Mouse (Mus musculus): ENCODE data around the gene Adcy4. TPM values are rescaled to one million over a fixed set of nuclear protein-coding genes. Genes with fewer than 3 reads are reported as not detected.

Adcy4 gene
- total RNA-seq, 2 experiments from 2014 or later, result not detected

DNA sequence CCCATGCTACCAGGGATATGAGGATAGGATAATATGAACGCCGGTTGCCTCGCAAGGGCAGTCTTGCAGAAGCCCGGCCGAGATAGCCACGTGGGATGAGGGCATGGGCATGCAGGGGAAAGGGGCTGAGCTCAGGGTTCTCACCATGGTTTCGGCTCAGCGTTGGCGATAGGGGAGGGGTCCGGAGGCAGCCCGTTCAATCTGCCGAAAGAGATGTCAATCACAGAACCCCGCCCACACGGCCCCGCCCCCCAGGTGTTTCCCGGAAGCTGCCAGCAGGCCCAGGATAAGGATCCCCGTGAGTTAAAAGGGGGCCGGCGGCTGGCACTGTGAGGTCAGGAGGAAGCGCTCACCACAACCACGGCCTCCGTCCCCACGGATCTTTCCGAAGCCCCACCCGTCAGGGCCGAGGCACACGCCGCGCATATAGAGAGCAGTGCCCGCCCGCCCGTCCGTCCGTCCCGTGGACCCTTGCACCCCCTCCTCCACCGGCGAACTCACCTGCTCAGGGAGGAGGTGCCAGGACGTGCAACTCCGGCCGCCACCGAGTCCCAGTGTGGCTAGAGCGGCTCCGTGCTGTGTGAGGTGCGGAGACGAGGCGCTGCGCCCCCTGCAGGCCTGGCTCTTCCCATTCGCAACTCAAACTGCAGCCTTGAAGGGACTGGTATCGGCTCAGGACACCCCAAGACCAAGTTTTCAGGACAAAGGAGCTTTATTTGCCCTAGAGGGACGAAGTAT lies 62.0 kb downstream of the Adcy4 start, which contains the start of gene Rabggta:
Rabggta (minus strand) TSS at position 564 of the 738 bp plus-strand sequence.
- ATAC-seq (replicated peaks; ENCODE audit: poor library complexity), result peak; percentile 76

DNA sequence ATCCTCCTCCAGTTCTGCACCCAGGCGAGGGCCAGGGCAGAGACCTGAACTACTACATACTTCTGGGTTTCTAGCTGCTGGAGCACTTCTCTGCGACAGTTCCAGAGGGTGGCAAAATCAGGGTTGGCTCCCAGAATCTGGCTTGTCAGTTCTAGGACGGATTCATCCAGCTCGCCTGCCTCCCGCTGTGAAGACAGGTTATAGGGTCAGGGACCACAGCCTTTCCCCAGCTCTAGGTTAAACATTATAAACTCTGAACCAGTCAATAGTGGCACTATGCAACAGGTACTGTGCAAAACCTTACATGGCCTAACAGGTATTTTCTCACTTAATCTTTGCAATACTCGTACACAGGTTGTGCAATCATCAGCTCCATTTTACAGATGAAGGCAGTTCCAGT lies 62.8 kb downstream of the Adcy4 start:
- ATAC-seq (replicated peaks; ENCODE audit: poor library complexity), result no peak

DNA sequence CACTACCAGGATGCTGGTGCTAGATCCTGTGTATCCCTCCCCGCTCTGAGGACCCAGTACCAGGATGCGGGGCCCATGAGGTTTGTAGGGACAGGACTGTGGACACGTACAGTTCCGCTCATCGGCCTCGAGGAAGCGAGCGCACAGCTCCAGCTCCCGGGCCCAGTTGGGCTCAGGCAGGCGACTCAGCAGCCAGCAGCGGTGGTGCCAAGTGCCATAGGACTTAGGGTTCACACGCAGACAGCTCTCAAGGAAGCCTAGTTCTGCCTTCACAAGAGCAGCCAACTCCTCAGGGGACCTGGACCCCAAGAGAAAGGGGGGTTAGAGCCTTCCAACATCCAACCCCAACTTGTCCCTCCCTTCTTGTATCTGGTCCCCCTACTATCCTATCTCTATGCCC lies 63.2 kb downstream of the Adcy4 start:
- ATAC-seq (replicated peaks; ENCODE audit: poor library complexity), result no peak

DNA sequence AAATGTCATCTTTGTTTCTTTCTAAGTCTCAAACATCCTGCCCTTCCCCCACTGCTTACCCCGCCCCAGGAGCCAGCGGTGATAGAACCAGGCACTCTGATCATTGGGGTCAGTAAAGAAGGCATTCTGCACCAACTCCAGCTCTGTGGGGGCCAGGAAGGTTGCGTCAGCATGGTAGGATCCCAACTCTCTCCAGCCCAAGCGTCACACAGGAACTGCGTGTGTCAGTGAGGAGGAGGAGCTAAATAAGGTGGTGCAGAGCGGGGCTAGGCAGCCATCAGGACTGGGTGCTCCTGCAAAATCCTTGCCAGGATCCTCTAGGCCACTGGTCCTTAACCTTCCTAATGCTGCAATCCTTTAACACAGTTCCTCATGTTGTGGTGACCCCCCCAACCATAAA lies 64.2 kb downstream of the Adcy4 start:
- ATAC-seq (replicated peaks; ENCODE audit: poor library complexity), result no peak

Other genes starting within 250 kb of the Adcy4 start
Only the 30 nearest of the 35 such genes appear.
- gene Fitm1, start 208.5 kb downstream of the Adcy4 start, total RNA-seq (2015), result 0.81 TPM in 1 of 2 replicates, not detected in the other
- 0.20 and 1.00 TPM in 2 replicates for gene Fitm1, start 208.5 kb downstream of the Adcy4 start, total RNA-seq (2017)
- 899 and 931 TPM in 2 replicates for gene Psme1, start 206.0 kb downstream of the Adcy4 start, total RNA-seq (2015)
- gene Psme1, start 206.0 kb downstream of the Adcy4 start, total RNA-seq (2017), result 334 and 421 TPM in 2 replicates
- 5.1 and 5.5 TPM in 2 replicates for gene Emc9, start 198.8 kb downstream of the Adcy4 start, total RNA-seq (2015)
- 6.9 and 9.7 TPM in 2 replicates for gene Emc9, start 198.8 kb downstream of the Adcy4 start, total RNA-seq (2017)
- 374 and 388 TPM in 2 replicates for gene Psme2, start 193.0 kb downstream of the Adcy4 start, total RNA-seq (2015)
- 269 and 370 TPM in 2 replicates for gene Psme2, start 193.0 kb downstream of the Adcy4 start, total RNA-seq (2017)
- 23.5 and 34.4 TPM in 2 replicates for gene Rnf31, start 192.4 kb downstream of the Adcy4 start, total RNA-seq (2015)
- 10.5 and 11.3 TPM in 2 replicates for gene Rnf31, start 192.4 kb downstream of the Adcy4 start, total RNA-seq (2017)
- gene Irf9, start 180.5 kb downstream of the Adcy4 start, total RNA-seq (2015), result 20.6 and 24.8 TPM in 2 replicates
- gene Irf9, start 180.5 kb downstream of the Adcy4 start, total RNA-seq (2017), result 28.2 and 31.3 TPM in 2 replicates
- gene Rec8, start 166.1 kb downstream of the Adcy4 start, total RNA-seq (2015), result 3.5 and 9.5 TPM in 2 replicates
- 0.87 and 4.6 TPM in 2 replicates for gene Rec8, start 166.1 kb downstream of the Adcy4 start, total RNA-seq (2017)
- gene Ipo4, start 148.1 kb downstream of the Adcy4 start, total RNA-seq (2015), result 28.3 and 31.0 TPM in 2 replicates
- 12.6 and 19.2 TPM in 2 replicates for gene Ipo4, start 148.1 kb downstream of the Adcy4 start, total RNA-seq (2017)
- gene Gm49378, start 146.2 kb downstream of the Adcy4 start, total RNA-seq (2015), result 6.7 and 8.5 TPM in 2 replicates
- gene Gm49378, start 146.2 kb downstream of the Adcy4 start, total RNA-seq (2017), result 1.5 and 4.9 TPM in 2 replicates
- gene Tm9sf1, start 140.3 kb downstream of the Adcy4 start, total RNA-seq (2015), result 35.8 and 39.1 TPM in 2 replicates
- 47.3 and 56.1 TPM in 2 replicates for gene Tm9sf1, start 140.3 kb downstream of the Adcy4 start, total RNA-seq (2017)
- 0.37 and 0.62 TPM in 2 replicates for gene Tssk4, start 133.9 kb downstream of the Adcy4 start, total RNA-seq (2015)
- 0.08 and 0.88 TPM in 2 replicates for gene Tssk4, start 133.9 kb downstream of the Adcy4 start, total RNA-seq (2017)
- gene Mdp1, start 123.6 kb downstream of the Adcy4 start, total RNA-seq (2015), result 19.3 and 21.4 TPM in 2 replicates
- 21.7 and 22.4 TPM in 2 replicates for gene Mdp1, start 123.6 kb downstream of the Adcy4 start, total RNA-seq (2017)
- 29.4 and 36.0 TPM in 2 replicates for gene Gmpr2, start 112.2 kb downstream of the Adcy4 start, total RNA-seq (2015)
- gene Gmpr2, start 112.2 kb downstream of the Adcy4 start, total RNA-seq (2017), result 38.1 and 39.5 TPM in 2 replicates
- gene Nedd8, start 112.0 kb downstream of the Adcy4 start, total RNA-seq (2015), result 491 and 506 TPM in 2 replicates
- gene Nedd8, start 112.0 kb downstream of the Adcy4 start, total RNA-seq (2017), result 258 and 288 TPM in 2 replicates
- 19.4 and 23.1 TPM in 2 replicates for gene Tinf2, start 102.3 kb downstream of the Adcy4 start, total RNA-seq (2015)
- gene Tinf2, start 102.3 kb downstream of the Adcy4 start, total RNA-seq (2017), result 17.7 and 26.3 TPM in 2 replicates
- 0.35 and 0.61 TPM in 2 replicates for gene Tgm1, start 70.2 kb downstream of the Adcy4 start, total RNA-seq (2015)
- gene Tgm1, start 70.2 kb downstream of the Adcy4 start, total RNA-seq (2017), result 0.20 and 1.1 TPM in 2 replicates
- gene Rabggta, start 61.8 kb downstream of the Adcy4 start, total RNA-seq (2015), result 8.7 and 14.0 TPM in 2 replicates
- gene Rabggta, start 61.8 kb downstream of the Adcy4 start, total RNA-seq (2017), result 12.6 and 14.0 TPM in 2 replicates
- gene Dhrs1, start 38.4 kb downstream of the Adcy4 start, total RNA-seq (2015), result 45.7 and 50.9 TPM in 2 replicates
- gene Dhrs1, start 38.4 kb downstream of the Adcy4 start, total RNA-seq (2017), result 11.5 and 30.2 TPM in 2 replicates
- 25.6 and 26.5 TPM in 2 replicates for gene Nop9, start 38.4 kb downstream of the Adcy4 start, total RNA-seq (2015)
- 27.8 and 32.2 TPM in 2 replicates for gene Nop9, start 38.4 kb downstream of the Adcy4 start, total RNA-seq (2017)
- gene Cideb, start 25.6 kb downstream of the Adcy4 start, total RNA-seq (2015), result 0.20 and 0.77 TPM in 2 replicates
- 0.51 TPM in 1 of 2 replicates, not detected in the other for gene Cideb, start 25.6 kb downstream of the Adcy4 start, total RNA-seq (2017)
- 0.39 and 0.44 TPM in 2 replicates for gene Ltb4r2, start 22.7 kb downstream of the Adcy4 start, total RNA-seq (2015)
- gene Ltb4r2, start 22.7 kb downstream of the Adcy4 start, total RNA-seq (2017), result 0.47 and 0.62 TPM in 2 replicates
- gene Ltb4r1, start 18.1 kb downstream of the Adcy4 start, total RNA-seq (2015), result 18.5 and 19.9 TPM in 2 replicates
- 31.4 and 42.4 TPM in 2 replicates for gene Ltb4r1, start 18.1 kb downstream of the Adcy4 start, total RNA-seq (2017)
- 116 and 152 TPM in 2 replicates for gene Ripk3, start 4.8 kb upstream of the Adcy4 start, total RNA-seq (2015)
- gene Ripk3, start 4.8 kb upstream of the Adcy4 start, total RNA-seq (2017), result 25.3 and 49.9 TPM in 2 replicates
- not detected in 2 replicates for gene Nfatc4, start 39.0 kb upstream of the Adcy4 start, total RNA-seq (2015)
- not detected in 2 replicates for gene Nfatc4, start 39.0 kb upstream of the Adcy4 start, total RNA-seq (2017)
- 2.8 and 3.9 TPM in 2 replicates for gene Nynrin, start 69.9 kb upstream of the Adcy4 start, total RNA-seq (2015)
- 1.9 and 2.7 TPM in 2 replicates for gene Nynrin, start 69.9 kb upstream of the Adcy4 start, total RNA-seq (2017)
- gene Cbln3, start 100.3 kb upstream of the Adcy4 start, total RNA-seq (2015), result 0.17 TPM in 1 of 2 replicates, not detected in the other
- gene Cbln3, start 100.3 kb upstream of the Adcy4 start, total RNA-seq (2017), result 0.07 TPM in 1 of 2 replicates, not detected in the other
- gene Khnyn, start 100.9 kb upstream of the Adcy4 start, total RNA-seq (2015), result 4.6 and 6.1 TPM in 2 replicates
- 14.3 and 15.3 TPM in 2 replicates for gene Khnyn, start 100.9 kb upstream of the Adcy4 start, total RNA-seq (2017)
- gene Sdr39u1, start 116.2 kb upstream of the Adcy4 start, total RNA-seq (2015), result 11.7 and 18.2 TPM in 2 replicates
- gene Sdr39u1, start 116.2 kb upstream of the Adcy4 start, total RNA-seq (2017), result 4.2 and 6.9 TPM in 2 replicates
- not detected in 2 replicates for gene Cma1, start 160.6 kb upstream of the Adcy4 start, total RNA-seq (2015)
- not detected in 2 replicates for gene Cma1, start 160.6 kb upstream of the Adcy4 start, total RNA-seq (2017)
- not detected in 2 replicates for gene Cma2, start 166.9 kb upstream of the Adcy4 start, total RNA-seq (2015)
- gene Cma2, start 166.9 kb upstream of the Adcy4 start, total RNA-seq (2017), result not detected in 2 replicates